Mouse (Mus musculus) forelimb bud, embryonic 11.5 days (tissue): ENCODE results near the gene Endov.

Source experiments
- DNase-seq: peaks from one replicate; pipeline ENCODE4 v3.0.0-alpha.2; 2012; ENCODE audit warnings: low read depth, low spot score

Endov gene

DNA sequence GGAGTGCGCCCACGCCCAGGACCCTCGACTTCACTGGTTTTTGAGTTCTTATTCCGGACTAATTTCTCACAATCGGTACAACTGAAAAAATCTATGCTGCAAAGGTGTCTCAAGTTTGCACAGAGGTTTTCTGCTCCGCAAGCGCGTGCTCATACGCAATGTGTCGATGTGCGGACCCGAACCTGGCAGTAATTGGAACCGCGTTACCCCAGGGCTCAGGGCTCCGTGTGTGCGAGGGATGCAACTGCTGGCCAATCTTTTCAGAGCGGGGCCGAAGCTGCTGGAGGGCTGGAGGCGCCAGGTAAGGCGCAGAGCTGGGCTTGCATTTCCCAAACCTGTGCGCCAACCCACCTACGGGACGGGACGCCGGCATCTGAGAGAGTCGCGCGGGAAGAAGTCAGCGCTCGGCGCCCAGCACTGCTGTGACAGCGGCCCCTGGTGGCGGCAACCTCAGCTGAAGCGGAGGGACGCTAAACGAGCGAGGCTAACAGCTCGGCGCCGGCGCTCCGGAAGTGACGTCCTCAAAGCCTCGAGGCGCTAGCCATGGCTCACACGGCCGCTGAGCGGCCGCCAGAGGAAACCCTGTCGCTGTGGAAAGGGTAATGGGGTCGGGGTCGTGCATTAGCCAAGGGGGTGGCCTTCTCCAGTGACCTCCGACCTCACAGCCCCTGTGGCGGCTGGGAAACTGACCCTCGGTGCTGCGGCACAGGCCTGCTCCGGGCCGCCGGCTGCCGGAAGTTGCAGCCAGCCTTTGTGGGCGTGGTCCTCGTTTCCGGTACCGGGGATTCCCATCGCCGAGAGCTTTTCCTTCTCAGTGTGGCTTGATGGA is at the start of gene Endov:
Gene Endov, plus strand, starts transcription at position 487 of the 829 bp plus-strand sequence.
- DNase-seq = peak; percentile 97

DNA sequence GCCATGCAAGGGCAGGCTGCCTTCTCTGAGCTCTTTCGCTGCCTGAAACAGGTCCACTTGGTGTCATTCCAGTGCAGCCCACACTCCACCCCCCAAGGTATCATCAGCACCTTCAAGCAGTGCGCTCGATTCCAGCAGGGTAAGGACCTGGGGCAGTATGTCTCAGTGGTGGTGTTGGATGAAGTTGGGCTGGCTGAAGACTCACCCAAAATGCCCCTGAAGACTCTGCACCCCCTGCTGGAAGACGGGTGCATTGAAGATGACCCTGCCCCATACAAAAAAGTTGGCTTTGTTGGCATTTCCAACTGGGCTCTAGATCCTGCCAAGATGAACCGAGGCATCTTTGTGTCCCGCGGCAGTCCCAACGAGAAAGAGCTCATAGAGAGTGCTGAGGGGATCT is 48.9 kb upstream of the Endov start:
- no peak for DNase-seq

- DNase-seq = no peak
Measured at GRCm38 (mm10) chr11:119443442-119443841, 47.7 kb upstream of the Endov start.

GRCm38 (mm10) chr11:119456097-119456496 is 35.0 kb upstream of the Endov start:
- DNase-seq = no peak

GRCm38 (mm10) chr11:119477876-119478275 is 13.3 kb upstream of the Endov start:
- DNase-seq = no peak

DNA sequence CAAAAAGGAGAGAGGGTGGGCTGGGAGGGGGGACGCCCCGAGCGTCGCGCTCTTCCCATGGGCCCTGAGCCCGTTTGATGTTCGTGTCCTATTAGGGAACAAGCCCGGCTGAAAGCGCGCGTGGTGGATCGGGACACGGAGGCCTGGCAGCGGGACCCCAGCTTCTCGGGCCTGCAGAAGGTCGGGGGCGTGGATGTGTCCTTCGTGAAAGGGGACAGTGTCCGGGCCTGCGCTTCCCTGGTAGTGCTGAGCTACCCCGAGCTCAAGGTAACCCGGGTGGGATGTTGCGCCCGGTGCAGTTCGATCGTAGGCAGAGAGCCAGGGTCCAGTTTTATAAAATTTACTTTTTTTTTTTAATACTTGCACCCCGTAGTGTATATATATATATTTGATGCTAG is 542 bp downstream of the Endov start:
- no peak for DNase-seq

GRCm38 (mm10) chr11:119492830-119493229 is 1.7 kb downstream of the Endov start:
- DNase-seq = no peak

GRCm38 (mm10) chr11:119493516-119493915 is 2.4 kb downstream of the Endov start:
- DNase-seq = no peak

DNA sequence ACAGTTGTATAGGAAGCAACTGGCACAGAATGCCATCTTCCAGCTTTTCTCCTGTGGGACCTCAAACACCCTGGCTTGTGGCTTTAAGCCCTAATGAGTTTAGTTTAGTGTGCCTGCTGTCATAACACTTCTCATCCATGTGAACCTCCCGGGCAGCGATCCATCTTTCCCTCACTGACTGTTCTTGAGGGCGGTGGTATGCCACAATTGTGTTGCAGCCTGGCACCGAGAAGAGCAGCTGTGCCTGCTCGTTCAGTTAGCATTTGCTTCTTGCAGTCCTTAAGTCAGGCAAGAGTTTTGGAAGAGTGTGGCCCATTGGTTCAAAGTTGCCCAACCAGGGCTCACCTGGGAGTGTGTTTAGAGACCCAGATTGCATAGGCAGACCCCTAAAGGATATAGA is 5.0 kb downstream of the Endov start:
- no peak for DNase-seq

- DNase-seq = no peak
Measured at GRCm38 (mm10) chr11:119497451-119497850, 6.3 kb downstream of the Endov start.

DNA sequence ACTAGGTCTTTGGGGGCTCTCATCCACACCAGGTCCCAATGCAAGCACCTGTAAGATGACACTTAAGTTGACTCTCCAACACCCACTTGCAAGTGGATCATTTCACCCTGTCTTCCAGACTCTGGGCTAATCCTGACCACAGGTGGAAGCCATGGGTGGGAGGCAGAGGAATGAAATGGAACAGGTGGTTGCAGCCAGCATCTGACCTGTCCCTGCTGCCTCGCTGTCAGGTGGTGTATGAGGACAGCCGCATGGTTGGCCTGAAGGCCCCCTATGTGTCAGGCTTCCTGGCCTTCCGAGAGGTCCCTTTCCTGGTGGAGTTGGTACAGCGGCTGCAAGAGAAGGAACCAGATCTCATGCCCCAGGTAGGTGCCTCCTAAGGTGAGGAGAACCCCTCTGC is 8.2 kb downstream of the Endov start:
- no peak for DNase-seq

DNA sequence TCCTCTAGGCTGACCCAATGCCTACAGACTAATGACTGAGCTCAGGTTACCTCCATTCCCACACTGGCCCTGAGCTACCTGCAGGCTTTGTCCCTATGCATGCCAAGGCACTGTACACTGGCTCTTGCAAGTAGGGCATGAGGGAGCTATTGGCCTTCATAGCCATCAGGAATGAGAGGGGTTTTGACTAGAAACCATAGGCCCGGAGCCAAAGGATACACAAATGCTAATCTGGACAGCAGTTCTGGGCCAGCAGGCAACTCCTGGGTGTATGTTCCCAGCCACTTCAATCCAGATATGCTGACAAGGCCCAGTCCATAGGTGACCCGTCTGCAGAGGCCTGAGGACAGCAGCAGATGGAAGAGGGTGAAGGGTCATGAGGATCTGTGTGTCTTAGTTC is 8.9 kb downstream of the Endov start:
- DNase-seq = no peak

DNA sequence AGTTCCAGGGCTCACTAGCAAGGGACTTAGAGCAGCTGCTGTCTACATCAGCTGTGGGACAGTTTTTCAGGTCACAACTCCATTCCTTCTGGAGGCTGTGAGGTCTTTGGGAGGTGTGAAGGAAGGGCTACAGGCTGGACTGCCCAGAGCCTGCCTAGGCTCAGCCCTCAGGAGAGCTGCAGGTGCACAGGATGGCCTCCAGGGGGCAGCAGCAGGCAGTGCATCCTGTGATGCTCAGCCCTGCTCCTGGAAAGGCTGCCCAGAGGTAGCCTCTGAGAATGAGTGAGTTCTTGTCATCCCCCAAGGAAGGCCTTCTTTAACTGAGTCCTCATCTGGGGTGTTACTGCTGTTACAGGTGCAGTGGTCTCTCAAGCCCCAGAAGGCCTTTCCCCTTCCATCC is 12.5 kb downstream of the Endov start:
- peak; percentile 75 for DNase-seq

DNA sequence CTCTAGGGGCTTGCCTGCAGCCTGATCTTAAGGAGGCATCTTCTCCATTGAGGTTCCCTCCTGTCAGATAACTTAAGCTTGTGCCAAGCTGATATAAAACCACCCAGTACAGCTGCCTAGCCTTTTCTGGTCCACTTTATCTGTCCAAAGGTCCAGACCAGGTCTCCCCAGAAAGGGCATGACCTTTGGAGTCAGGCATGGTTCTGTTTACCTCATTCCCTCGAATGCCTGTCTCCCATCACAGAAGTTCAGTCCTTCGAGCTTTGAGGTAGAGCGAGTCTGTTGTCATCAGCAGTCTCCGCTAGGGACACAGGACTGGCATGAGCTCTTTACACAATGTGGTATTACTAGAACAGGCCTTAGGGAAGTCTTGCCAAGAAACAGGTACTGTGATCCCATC is 15.2 kb downstream of the Endov start:
- no peak for DNase-seq

GRCm38 (mm10) chr11:119507772-119508171 is 16.6 kb downstream of the Endov start:
- no peak for DNase-seq

DNA sequence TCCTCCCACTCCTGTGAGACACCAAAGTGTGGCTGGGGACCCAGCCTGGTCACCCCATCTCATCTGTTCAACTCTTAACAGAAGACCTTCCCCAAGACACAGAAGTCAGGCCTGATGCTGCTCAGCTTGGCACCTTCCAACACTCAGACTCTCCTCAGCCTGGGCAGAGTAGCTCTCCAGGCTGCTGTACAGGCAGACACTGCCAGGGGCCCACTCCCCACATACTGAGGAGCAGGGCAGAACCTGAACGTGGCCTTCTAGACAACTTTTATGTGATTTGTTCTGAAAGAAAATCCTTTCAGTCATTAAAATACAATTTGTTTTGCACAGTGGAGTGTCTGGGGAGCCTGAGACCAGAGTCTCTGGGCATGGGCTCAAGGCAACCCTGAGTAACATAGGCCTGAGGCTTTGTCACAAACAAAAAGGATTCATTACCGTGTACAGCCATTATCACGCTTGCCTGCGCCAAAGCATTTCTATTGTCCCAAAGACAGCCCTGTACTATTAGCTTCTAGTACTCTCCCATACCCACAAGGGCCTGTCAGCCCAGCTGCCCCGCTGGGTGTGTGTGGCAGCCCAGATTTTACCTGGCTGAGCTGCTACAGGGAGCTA is 18.1 kb downstream of the Endov start:
- no peak for DNase-seq

GRCm38 (mm10) chr11:119513038-119513659 is 22.0 kb downstream of the Endov start:
- peak; percentile 60 for DNase-seq

DNA sequence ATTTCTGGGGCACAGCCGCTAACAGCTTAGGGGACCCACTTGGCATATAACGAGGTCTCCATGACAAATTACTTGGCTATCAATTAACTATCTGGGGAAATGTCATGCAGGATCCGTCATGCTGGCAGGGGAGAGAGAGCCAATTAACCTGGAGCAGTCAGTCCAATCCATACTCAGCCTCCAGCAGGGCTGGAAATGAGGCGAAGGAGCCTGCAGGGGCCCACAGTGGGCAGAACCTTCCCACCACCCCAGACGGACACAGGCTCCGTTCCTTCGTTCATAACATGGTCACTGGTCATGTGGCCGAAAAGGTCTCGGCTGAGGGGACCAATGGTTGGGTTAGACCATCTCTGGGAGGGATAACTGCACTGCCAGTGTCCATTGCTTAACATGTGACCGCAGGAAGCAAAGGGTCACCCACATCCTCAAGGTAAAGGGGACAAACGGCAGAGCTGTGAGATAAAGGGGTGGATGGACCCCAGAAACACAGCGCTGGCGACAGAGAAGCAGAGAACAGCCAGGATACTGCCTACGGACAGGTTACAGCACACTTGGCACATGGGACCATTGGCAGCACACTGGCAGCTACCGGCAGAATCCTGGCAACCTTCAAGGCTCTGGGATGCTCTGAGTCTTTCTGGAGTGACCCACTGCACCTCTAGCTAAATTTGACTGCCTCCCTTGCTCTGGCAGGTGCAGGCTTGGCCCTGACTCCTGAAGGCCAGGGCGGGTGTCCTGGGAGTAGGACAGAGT is 23.1 kb downstream of the Endov start:
- DNase-seq = no peak

DNA sequence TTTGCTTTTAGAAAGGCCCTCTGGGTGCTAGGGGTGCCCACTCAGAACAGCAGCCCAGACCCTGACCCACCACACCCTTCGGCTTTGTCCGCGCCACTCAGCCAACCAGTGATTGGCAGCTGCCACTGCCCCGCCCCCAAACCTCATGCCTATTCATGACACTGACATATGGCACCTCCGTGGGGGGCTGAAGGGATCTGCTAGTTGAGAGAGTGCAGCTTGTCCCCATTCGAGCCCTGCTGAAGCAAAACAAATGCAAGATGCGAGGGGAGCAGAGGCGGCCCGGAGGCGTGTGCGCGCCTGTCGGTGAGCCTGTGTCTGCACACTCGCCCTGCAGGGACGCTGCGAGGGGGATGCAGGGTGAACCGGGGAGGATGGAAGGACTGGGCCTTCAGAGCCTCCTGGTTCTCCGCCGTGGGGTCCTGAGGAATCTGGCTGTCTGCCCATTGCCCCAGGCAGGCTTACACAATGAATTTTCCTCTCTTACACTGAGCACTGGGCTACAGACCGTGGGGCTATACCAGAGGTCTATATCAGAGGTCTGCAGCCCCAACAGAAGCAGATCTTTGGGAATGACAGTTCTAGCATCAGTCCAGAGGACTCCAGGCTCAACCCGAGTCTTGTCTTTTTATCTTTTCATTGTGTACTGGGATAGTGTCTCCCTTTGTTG is 24.0 kb downstream of the Endov start:
- DNase-seq = peak; percentile 54

DNA sequence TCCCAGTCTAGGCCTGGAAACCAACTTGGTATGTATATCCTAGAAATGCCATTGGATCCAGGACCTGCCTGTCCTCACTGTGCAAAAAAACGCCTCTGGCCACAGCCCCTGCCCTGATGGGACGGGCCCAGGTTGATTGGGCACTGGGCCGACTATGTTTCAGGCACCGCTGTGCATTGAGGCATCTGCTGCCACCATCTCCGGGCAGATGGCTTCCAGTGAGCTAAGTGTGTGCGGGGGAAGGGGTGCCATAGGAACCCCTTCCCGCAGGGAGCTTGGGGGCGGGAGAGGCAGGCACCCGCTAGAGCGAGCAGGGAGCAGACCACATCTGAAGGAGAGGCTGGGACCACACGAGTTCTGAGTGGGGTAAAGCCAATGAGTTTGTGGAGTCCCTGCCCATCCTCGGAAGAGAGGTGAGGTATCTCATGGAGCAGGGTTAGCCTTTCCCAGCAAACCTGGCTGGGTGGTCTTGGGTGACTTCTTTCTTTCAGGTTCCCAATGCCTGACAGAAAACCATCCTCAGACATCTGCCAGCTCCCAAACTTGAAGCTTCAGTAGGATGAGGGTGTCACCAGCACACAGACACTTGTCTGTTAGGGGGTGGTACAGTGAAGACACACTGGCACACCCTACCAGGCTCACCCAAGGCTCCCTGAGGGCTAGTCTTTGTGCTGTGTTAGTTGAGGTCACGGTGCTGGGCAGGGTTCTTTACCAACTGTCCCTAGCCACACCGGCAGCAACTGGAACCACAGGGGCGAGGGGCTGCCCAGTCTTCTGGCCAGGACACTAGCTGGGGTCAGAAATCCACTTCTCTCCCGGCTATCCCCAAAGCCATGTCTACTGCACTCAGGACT is 24.9 kb downstream of the Endov start:
- DNase-seq = no peak
